8 mouse cellular contexts compared by ENCODE assay signal in the genomic region with DNA sequence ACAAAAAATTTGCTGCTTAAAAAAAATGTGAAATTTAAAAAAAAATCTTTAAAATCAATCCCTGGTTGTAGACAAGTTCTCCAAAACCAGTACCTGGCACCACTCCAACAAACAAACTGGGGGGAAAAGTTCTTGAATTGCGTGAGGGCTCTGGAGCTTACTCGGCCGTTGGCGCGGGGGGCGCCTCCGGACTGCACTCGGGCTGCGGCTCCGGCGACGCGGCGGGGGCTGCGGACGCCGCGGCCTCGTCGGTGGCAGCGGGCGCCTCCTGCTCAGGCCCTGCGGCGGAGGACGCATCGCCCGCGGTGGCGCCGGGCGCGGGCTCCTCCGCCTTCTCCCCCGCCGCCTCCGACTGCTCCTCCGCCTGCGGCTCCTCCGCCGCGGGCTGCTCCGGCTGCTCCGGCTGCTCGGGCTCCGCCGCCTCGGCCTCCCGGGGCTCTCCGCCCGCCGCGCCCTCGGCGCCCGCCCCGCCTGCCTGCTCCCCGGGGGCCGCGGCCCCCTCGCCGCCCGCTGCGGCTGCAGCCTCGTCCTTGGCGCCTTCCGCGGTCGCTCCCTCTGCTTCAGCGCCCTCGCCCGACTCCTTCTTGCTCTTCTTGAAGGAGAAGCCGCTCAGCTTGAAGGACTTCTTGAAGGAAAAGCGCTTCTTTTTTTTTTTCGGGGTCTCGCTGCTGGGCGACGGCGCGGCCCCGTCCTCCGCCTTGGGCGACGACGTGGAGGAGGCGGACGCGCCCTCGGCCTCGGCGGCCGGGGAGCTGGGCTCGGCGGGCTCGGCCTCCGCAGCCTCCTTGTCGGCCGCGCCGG. TPM values are rescaled to one million over a fixed set of nuclear protein-coding genes. Genes with fewer than 3 reads are reported as not detected.
A peak's percentile ranks its signal among the peaks of the same experiment; 100 is the strongest.
DNase-seq lines count a peak whose midpoint lies in the region; ATAC-seq and TF ChIP-seq lines count a peak whose summit lies in the region.

No protein-coding gene starts in this region.

- TF ChIP-seq POLR2A in embryonic fibroblast, embryonic 13.5 days (IDR thresholded peaks at IDR 0.05; ENCODE audit: low read depth, low read length) = no peak

- H3K4me2 ChIP-seq in heart, embryonic 13.5 days = peak overlapping the region; percentile 94
- H3K4me2 ChIP-seq in liver, embryonic 14.5 days (ENCODE audit: low read depth) = peak overlapping the region; percentile 73
- peak overlapping the region; percentile 67 for H3K4me2 ChIP-seq in neural tube, embryonic 11.5 days (ENCODE audit: low read depth)
- peak overlapping the region; percentile 80 for H3K4me2 ChIP-seq in stomach, postnatal 0 days (replicated peaks; ENCODE audit: low read depth)

- H3K27ac ChIP-seq in embryonic fibroblast, embryonic 13.5 days (ENCODE audit: insufficient read depth, low read length) = peak overlapping the region; percentile 94
- peak overlapping the region; percentile 98 for H3K27ac ChIP-seq in heart, embryonic 13.5 days (replicated peaks)
- no peak overlapping the region for H3K27ac ChIP-seq in liver, embryonic 14.5 days
- peak overlapping the region; percentile 100 for H3K27ac ChIP-seq in neural tube, embryonic 11.5 days (ENCODE audit: low read depth, low read length)
- H3K27ac ChIP-seq in stomach, postnatal 0 days (replicated peaks) = peak overlapping the region; percentile 99

- under 1% methylated on average over 85 of the region's 99 CpGs for WGBS in heart, embryonic 13.5 days
- under 1% methylated on average over 79 of the region's 99 CpGs for WGBS in liver, embryonic 14.5 days (ENCODE audit: insufficient replicate concordance)
- WGBS in neural tube, embryonic 11.5 days = under 1% methylated on average over 80 of the region's 99 CpGs
- under 1% methylated on average over 88 of the region's 99 CpGs for whole genome bisulfite sequencing in stomach, postnatal 0 days

- no peaks in the 10 kb centered on the region for H3K27me3 ChIP-seq in heart, embryonic 13.5 days (replicated peaks)
- H3K27me3 ChIP-seq in liver, embryonic 14.5 days (ENCODE audit: control insufficient read depth, insufficient read depth, low read length) = peaks cover 51% of the 10 kb centered on the region
- no peaks in the 10 kb centered on the region for H3K27me3 ChIP-seq in neural tube, embryonic 11.5 days (ENCODE audit: control insufficient read depth, insufficient read depth, low read length)
- H3K27me3 ChIP-seq in stomach, postnatal 0 days (ENCODE audit: control insufficient read depth, insufficient read depth, low read length) = no peaks in the 10 kb centered on the region

- no peak for ATAC-seq in heart, embryonic 13.5 days (ENCODE audit: extremely low read depth, insufficient number of reproducible peaks, low FRiP score, low TSS enrichment)
- peak; percentile 27; the same call in 1 of the 2 replicates for ATAC-seq in liver, embryonic 14.5 days (ENCODE audit: insufficient read depth)
- ATAC-seq in neural tube, embryonic 11.5 days (ENCODE audit: insufficient read depth, low FRiP score, low TSS enrichment) = no peak
- no peak for ATAC-seq in stomach, postnatal 0 days (ENCODE audit: low FRiP score, low TSS enrichment)

- peaks cover 41% of the 10 kb centered on the region for H3K36me3 ChIP-seq in heart, embryonic 13.5 days
- H3K36me3 ChIP-seq in liver, embryonic 14.5 days (replicated peaks; ENCODE audit: control insufficient read depth, insufficient read depth, low read depth) = no peaks in the 10 kb centered on the region
- peaks cover 4% of the 10 kb centered on the region for H3K36me3 ChIP-seq in neural tube, embryonic 11.5 days (ENCODE audit: control insufficient read depth, insufficient read depth, low read length)
- no peaks in the 10 kb centered on the region for H3K36me3 ChIP-seq in stomach, postnatal 0 days (ENCODE audit: control insufficient read depth, insufficient read depth, low read length)

- H3K4me3 ChIP-seq in embryonic fibroblast, embryonic 13.5 days (ENCODE audit: insufficient read depth, low read length) = peak overlapping the region; percentile 86
- H3K4me3 ChIP-seq in heart, embryonic 13.5 days = peak overlapping the region; percentile 94
- H3K4me3 ChIP-seq in liver, embryonic 14.5 days (ENCODE audit: insufficient read depth in 1 of 2, low read depth in 2 of 2, low read length in 2 of 2) = peak overlapping the region; percentile 63 to 68
- H3K4me3 ChIP-seq in neural tube, embryonic 11.5 days (ENCODE audit: low read depth, low read length) = peak overlapping the region; percentile 99
- peak overlapping the region; percentile 96 for H3K4me3 ChIP-seq in stomach, postnatal 0 days (ENCODE audit: low read depth, low read length)

- no peaks in the 10 kb centered on the region for H3K4me1 ChIP-seq in embryonic fibroblast, embryonic 13.5 days (ENCODE audit: control insufficient read depth, insufficient read depth, low read length)
- peaks cover 8% of the 10 kb centered on the region for H3K4me1 ChIP-seq in heart, embryonic 13.5 days
- H3K4me1 ChIP-seq in liver, embryonic 14.5 days (replicated peaks; ENCODE audit: control insufficient read depth in 2 of 2, insufficient read depth in 2 of 2, low read length in 1 of 2) = peaks cover 0 to 4% of the 10 kb centered on the region in 2 experiments; a peak in 1 of 4 replicates
- H3K4me1 ChIP-seq in neural tube, embryonic 11.5 days (ENCODE audit: control insufficient read depth, insufficient read depth, low read length) = 0 out of 2 replicates have a peak, but pooled peaks cover 7% of the 10 kb centered on the region
- no peaks in the 10 kb centered on the region for H3K4me1 ChIP-seq in stomach, postnatal 0 days (replicated peaks; ENCODE audit: control insufficient read depth, insufficient read depth)

- no peak for TF ChIP-seq CTCF in embryonic fibroblast, embryonic 13.5 days (IDR thresholded peaks at IDR 0.05; ENCODE audit: borderline replicate concordance, insufficient read depth, low read length)
- no peak for TF ChIP-seq CTCF in liver, embryonic 14.5 days (IDR thresholded peaks at IDR 0.05; ENCODE audit: low read depth)
- TF ChIP-seq CTCF in stomach, postnatal 0 days (IDR thresholded peaks at IDR 0.05; ENCODE audit: low read depth) = no peak

- TF ChIP-seq EP300 in liver, embryonic 14.5 days (IDR thresholded peaks at IDR 0.05; ENCODE audit: low read depth) = no peak
- TF ChIP-seq EP300 in stomach, postnatal 0 days (optimal IDR thresholded peaks at IDR 0.05) = no peak

- no peaks in the 10 kb centered on the region for H3K9me3 ChIP-seq in heart, embryonic 13.5 days
- no peaks in the 10 kb centered on the region for H3K9me3 ChIP-seq in liver, embryonic 14.5 days (ENCODE audit: control insufficient read depth, low read length)
- H3K9me3 ChIP-seq in neural tube, embryonic 11.5 days (ENCODE audit: control insufficient read depth, low read length) = no peaks in the 10 kb centered on the region
- no peaks in the 10 kb centered on the region for H3K9me3 ChIP-seq in stomach, postnatal 0 days (ENCODE audit: control insufficient read depth, low read length)

- peak; percentile 21 for DNase-seq in 416B (ENCODE audit: low read depth)
- peak; percentile 22 to 29 for DNase-seq in adrenal gland, postnatal 4 days (ENCODE audit: low spot score in 2 of 2)
- peak; percentile 74 for DNase-seq in kidney, postnatal 10 days
- DNase-seq in liver, embryonic 14.5 days (ENCODE audit: low read depth in 3 of 3, low spot score in 3 of 3) = no peak
- DNase-seq in neural tube, embryonic 11.5 days (ENCODE audit: low spot score) = peak; percentile 50
- DNase-seq in stomach, postnatal 0 days (ENCODE audit: low spot score) = peak; percentile 59

- peak overlapping the region; percentile 99 for H3K9ac ChIP-seq in heart, embryonic 13.5 days
- H3K9ac ChIP-seq in liver, embryonic 14.5 days (replicated peaks) = peak overlapping the region; percentile 43
- peak overlapping the region; percentile 100 for H3K9ac ChIP-seq in neural tube, embryonic 11.5 days (ENCODE audit: low read length)
- peak overlapping the region; percentile 98 for H3K9ac ChIP-seq in stomach, postnatal 0 days (ENCODE audit: low read length)

RNA-seq across cellular contexts. Expression of gene Marcks, which starts 2.6 kb away (rescaled TPM):
- total RNA-seq in adrenal gland, postnatal 4 days (2021) = 100 to 1,000 TPM; 205 to 211 TPM
- polyA plus RNA-seq in embryonic fibroblast, embryonic 13.5 days (2011; ENCODE audit: insufficient read length, low read depth, missing spikeins) = 291 and 633 TPM in 2 replicates
- 48.6 and 51.1 TPM in 2 replicates for polyA plus RNA-seq in heart, embryonic 13.5 days (2015; fragmentation: Nextera tagmentation; extraction: Ambion mirVana)
- 12.1 and 16.3 TPM in 2 replicates for polyA plus RNA-seq in liver, embryonic 14.5 days (2012; rRNA removed)
- 22.2 and 22.3 TPM in 2 replicates for polyA plus RNA-seq in liver, embryonic 14.5 days (2014; fragmentation: Nextera tagmentation; extraction: Ambion mirVana)
- polyA plus RNA-seq in neural tube, embryonic 11.5 days (2014; fragmentation: Nextera tagmentation; extraction: Ambion mirVana) = 300 and 308 TPM in 2 replicates
- polyA plus RNA-seq in stomach, postnatal 0 days (2015; fragmentation: Nextera tagmentation; extraction: Ambion mirVana) = 52.8 and 54.3 TPM in 2 replicates

Comparison
In these comparisons a context has a peak if more than half of its experiments do, and no peak if none do; other contexts are left out.
1. DNase-seq: peak in 416B (single experiment), adrenal gland, postnatal 4 days (2 of 2), kidney, postnatal 10 days (single experiment), neural tube, embryonic 11.5 days (single experiment) and stomach, postnatal 0 days (single experiment); none in liver, embryonic 14.5 days (0 of 3).
2. H3K9ac ChIP-seq: peak in every context shown above with its lines; median percentile 100 in neural tube, embryonic 11.5 days; 99 in heart, embryonic 13.5 days; 98 in stomach, postnatal 0 days; 43 in liver, embryonic 14.5 days.
3. Peak in every context shown above with its lines, with median percentiles within 50 percentile points of each other: H3K4me3 ChIP-seq and H3K4me2 ChIP-seq.